Mouse (Mus musculus) thymus, adult 18-20 months (tissue): ENCODE measurements at regions not wholly inside any gene's neighbourhood (a gene's known extent, or its start where the extent isn't known, plus 50 kb on each side); places are given as distances from the start of the nearest gene placed in this dataset.

Source experiments
- DNase-seq, 2 experiments: peaks; one replicate each; pipeline ENCODE4 v3.0.0; 2022; ENCODE audit warnings: mixed read lengths in 2 of 2

GRCm38 (mm10) chr12:69452986-69453385, 80.7 kb upstream of the Gm9887 start:
- DNase-seq = no peak

- no peak for DNase-seq
These were observed 78.9 kb upstream of the Gm9887 start for GRCm38 (mm10) chr12:69451110-69451509.

GRCm38 (mm10) chr12:69447962-69448767, 75.9 kb upstream of the Gm9887 start:
- DNase-seq = peak; percentile 47 to 68

- DNase-seq = peak in 1 of 2 experiments; percentile 16
These were observed 75.1 kb upstream of the Gm9887 start for GRCm38 (mm10) chr12:69447322-69447827.

- peak; percentile 22 to 52 for DNase-seq
These were observed 74.4 kb upstream of the Gm9887 start for GRCm38 (mm10) chr12:69446468-69447321.

GRCm38 (mm10) chr12:69446085-69446467, 73.8 kb upstream of the Gm9887 start:
- DNase-seq = no peak

- DNase-seq = no peak
These were observed 70.1 kb upstream of the Gm9887 start for GRCm38 (mm10) chr12:69442321-69442720.

- DNase-seq = no peak
These were observed 69.5 kb upstream of the Gm9887 start for GRCm38 (mm10) chr12:69441764-69442163.

GRCm38 (mm10) chr12:69438271-69438670, 66.0 kb upstream of the Gm9887 start:
- no peak for DNase-seq

- no peak for DNase-seq
These were observed 64.7 kb upstream of the Gm9887 start for GRCm38 (mm10) chr12:69436839-69437501.

- DNase-seq = no peak
These were observed 62.1 kb upstream of the Gm9887 start for GRCm38 (mm10) chr12:69434315-69434714.

- no peak for DNase-seq
These were observed 59.8 kb upstream of the Gm9887 start for GRCm38 (mm10) chr12:69432086-69432485.

- no peak for DNase-seq
These were observed 55.9 kb upstream of the Gm9887 start for GRCm38 (mm10) chr12:69428108-69428507.

GRCm38 (mm10) chr12:69425610-69426009, 53.4 kb upstream of the Gm9887 start:
- no peak for DNase-seq

GRCm38 (mm10) chr12:69424971-69425370, 52.7 kb upstream of the Gm9887 start:
- no peak for DNase-seq
